Mouse (Mus musculus) adipocyte (in vitro differentiated cells): ENCODE measurements at regions not wholly inside any gene's neighbourhood (a gene's known extent, or its start where the extent isn't known, plus 50 kb on each side); places are given as distances from the start of the nearest gene placed in this dataset.

Experiments
- DNase-seq: peaks from one replicate; pipeline ENCODE4 v3.0.0-alpha.2; 2016; ENCODE audit warnings: low spot score

DNA sequence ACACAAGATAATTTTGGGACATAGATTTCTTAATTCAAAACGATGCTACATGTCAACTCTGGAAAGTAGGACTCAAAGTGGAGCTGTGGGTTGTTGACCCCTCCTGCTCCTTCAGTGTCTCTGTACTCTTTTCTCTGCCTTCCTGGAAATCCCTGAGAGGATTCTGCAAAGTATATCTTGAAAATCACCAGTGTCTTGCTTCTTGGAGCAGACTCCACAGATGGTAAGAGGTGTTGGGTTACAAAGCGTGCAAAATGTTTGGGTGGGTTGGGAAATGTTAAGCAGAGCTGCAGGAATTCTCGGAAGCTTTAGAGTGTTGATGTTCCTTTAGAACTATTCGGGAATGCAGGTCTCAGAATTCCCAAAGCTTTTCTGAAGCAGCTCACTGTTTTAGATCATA is 61.5 kb upstream of the Abcb5 start:
- DNase-seq, result no peak

DNA sequence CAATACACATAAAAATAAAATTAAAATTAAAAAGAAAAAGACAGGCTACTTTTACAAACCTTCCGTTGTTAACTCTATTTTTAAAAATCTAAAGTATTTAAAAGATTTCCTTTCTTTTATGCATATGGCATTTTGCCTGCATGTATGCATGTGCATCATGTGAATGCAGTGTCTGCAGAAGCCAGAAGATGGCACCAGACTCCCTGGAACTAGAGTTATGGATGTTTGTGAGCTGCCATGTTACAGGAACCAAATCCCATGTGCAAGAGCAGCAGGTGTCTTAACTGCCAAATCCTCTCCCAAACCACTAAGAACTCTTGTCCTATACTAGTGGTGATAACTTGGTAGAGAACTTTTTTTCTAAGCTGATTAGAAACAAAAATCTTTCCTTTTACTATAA is 60.1 kb upstream of the Abcb5 start:
- peak; percentile 45 for DNase-seq

DNA sequence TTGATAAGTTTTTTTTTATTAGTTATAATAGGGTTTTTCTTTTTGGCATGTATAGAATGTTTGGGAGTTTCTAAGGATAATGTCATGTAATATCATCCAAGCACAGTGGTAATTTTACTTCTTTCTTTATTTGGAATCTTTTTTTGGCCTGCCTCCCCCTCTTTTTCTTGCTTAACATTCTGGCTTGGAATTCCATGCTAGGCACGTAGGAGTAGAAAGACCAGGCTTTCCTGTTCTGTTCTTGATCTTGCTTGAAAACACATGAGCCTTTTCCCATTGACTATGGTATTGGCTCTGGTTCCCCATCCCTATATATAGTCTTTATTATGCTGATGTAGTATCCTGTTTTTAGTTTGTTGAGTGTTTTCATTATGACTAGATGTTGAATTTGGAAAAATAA is 57.8 kb upstream of the Abcb5 start:
- no peak for DNase-seq
